Mouse (Mus musculus): ENCODE measurements around the gene Ifit2.

DNA sequence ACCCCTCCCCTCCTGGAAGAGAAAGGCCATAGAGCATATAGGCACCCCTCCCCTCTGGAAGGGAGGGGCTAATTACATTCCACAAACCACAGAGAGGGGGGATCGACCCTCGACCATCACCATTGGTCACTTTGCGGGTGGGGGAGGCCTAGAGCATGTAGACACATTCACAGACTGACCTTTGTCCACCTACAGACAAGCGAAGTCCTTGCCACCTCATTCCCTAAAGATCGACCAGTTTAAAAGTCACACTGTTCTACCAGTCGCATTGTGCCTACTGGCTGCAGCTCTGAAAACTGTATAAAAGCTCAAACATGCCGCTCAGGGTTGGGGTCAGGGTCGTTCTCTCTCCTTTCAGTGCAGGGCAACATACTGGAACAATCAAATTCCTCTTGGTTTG, 39.0 kb upstream of the Ifit2 start:
- TF ChIP-seq POLR2A (IDR thresholded peaks at IDR 0.05; ENCODE audit: borderline replicate concordance, insufficient read depth, low read length) (no peak), CTCF (IDR thresholded peaks at IDR 0.05; ENCODE audit: borderline replicate concordance, insufficient read depth, low read depth, low read length) (no peak)
